Mouse (Mus musculus) right cerebral cortex, postnatal 10 days (tissue): ENCODE data around the gene Crocc2.
"Not testable (repeated sequence)": the region's sequence is repeated elsewhere in the genome, so short reads cannot be mapped to it uniquely, and the experiment has no call there.

Experiments
- DNase-seq, 2 experiments: peaks; one replicate each; pipeline ENCODE4 v3.0.0; 2021; ENCODE audit warnings: low spot score in 2 of 2

Crocc2 gene

DNA sequence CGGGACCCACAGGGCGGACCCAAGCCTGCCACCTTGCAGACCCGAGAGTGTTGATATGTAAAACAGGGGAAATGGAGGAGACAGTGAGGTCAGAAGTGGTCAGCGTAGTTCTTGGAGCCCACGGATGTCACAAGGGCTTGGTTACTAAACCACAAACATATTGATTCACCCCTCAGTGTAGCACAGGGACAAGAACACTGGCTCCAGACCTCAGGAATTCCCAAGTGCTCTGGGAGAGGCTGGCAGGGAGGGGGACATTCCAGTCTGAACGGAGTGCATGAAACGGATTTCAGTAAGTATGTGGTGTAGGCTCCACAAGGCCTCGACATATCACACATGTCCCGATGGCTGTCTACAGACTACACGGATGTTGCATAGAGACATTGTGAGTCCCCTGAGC, 6.6 kb upstream of the Crocc2 start:
- DNase-seq: no peak

DNA sequence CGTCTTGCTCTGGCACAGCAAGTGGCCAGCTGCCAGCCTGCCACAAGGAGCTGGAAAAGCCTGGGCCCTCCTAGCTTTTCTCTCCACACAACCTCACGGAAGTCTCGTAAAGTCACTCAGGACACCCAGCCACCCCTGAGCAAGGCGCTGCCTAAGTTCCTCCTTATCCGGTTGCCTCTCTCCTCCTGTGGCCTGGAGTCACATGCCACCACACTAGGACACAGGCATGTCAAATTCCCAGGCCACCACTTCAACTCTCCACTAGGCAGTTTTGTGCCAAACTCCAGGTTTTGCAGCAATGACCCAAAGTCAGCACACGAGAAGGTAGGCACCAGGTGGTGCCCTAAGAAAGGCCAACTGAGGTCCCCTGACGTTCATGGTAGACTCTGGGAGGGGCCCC, 5.9 kb upstream of the Crocc2 start:
- DNase-seq: no peak

DNA sequence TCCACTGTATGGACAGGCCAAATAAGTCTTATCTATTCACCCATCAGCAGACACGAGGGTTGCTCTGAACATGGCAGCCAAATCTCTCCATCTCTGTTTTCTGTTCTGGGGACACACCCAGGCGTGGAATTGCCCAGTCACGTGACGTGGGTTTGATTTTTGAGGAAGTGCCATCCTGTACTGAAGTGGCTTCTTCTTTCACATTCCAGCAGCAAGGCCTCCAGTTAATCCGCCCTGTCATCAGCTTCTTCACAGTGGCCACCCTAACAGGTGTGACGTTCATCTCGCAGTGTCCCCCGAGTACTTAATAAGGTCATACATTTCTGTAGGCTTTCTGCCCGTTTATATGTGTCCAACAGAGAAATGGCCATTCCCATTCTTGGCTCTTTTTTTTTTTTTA, 3.1 kb upstream of the Crocc2 start:
- no peak for DNase-seq

DNA sequence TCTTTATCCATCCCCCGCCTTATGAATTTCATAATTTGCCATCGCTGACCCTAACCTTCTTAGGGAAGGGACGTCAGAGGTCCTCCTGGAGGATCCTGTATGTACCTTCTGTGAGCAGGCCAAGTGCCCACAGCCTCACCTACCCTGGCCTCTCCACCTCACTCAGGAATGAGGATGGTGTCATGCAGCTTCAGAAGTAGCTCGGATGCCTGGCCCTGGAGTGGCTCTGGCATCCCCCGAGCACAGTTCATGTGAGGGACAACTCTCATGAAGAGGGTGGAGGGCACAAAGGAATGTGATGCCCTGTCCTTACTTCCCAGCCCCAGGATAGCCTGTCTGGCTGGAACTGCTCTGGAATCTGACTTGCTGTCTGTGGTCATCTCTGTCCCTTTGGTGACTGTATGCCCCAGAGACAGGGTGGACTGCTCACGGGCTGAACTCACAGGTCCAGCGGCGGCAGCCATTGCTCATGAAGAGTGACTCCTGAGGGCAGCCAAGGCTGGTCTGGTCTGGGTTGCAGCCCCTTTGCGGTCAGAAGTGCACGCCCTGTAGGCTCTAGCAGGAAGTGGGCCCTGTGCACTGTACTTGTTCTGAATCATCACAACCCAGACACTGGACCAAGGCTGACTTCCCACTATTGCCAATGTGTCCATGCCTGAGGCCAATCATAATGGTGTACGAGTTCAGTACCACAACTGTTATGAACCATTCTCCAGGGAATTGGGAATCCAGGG, 2.0 kb upstream of the Crocc2 start:
- no peak for DNase-seq

DNA sequence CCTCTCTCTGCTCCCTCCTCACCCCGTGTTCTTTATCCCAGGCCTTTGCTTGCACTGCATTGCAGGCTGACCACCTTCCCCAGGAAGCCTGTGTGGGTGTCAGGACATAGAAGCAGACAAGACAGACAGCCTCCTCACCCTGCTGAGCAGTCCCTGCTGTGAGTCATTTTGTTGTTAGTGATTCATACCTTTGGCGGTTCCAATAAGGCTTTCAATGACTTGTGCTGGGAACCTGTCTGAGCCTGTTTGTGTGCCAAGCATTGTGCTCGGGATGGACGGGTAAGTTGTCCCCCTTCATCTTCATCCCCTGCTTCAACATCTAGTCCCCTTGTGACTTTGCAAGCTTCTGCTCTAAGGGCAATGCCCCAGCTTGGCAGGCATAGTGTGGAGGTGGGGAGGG, 5.1 kb downstream of the Crocc2 start:
- DNase-seq: no peak

DNA sequence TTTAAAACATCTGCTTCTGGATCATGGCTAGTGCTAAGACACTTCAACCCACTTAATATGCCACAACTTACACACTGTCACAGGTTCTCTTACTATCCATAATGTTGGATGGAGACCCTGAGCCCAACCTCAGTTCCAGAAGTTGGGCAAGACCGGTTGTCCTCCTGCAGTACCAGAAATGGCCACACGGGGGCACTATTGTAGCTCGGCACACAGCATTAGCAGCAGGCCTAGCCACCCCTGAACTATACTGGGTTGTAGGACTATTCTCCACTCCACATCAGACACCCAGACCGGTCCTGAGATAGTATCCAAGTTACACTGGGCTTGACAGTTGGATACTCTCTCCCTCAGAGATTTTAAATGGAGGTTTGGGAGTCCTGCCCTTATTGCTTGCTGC, 5.9 kb downstream of the Crocc2 start:
- peak; percentile 63 to 86 for DNase-seq

DNA sequence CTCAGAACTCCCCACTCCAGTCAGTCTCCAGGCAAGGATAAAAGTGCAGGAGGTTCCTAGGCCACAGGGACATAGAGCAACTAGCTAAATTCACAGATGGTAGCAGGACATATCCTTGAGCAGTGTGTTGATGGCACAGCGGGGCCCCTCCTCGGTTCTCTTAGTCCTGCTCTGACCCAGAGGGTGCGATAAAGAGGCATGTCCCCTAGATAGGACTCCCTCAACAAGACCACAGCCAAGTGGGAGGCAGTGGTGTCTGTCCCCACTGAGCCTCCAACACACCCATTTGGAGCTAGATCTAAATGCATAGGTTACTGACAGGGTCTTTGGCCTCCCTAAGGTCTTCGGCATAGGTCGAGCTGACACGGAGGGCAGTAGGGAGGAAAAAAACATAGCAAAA, 7.3 kb downstream of the Crocc2 start:
- no peak for DNase-seq

DNA sequence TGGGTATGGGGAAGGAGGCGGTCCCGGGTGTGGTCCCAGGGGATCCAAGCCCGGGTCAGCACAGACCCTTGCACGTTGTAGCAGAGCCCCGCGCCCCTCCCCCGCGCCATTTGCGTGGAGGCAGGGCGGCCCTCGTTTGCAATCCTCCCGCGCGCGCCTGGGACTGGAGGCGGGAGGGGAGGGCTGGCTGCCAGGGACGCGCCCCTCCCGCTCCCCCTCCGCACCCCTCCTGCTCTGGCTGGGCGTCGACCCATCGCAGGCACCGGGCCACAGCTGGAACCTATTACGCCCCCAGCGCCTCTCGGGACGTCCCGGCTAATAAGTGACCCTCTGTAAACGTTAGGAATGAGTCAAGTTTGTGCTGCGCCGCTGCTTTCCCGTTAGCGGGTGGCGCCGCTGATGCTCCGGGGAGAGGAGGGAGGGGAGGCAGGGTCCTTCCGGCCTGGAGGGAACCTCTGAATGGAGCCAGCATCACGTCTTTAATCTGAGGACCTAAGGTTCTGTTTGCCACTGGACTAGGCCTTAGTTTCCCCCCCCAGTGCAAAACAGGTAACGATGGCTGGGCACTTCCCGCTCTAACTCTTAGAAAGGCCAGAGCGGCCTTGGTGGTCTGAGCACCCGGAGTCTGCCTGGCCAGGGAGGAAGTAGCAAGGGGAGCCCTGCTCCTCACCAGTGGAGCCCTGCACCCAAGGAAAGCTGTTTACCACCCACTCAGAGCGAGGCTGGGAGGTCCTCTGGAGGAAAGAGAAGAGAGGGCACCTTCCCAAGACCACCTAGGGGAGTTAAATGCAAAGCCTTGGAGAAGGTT, 8.2 kb downstream of the Crocc2 start:
- peak; percentile 62 to 72 for DNase-seq

DNA sequence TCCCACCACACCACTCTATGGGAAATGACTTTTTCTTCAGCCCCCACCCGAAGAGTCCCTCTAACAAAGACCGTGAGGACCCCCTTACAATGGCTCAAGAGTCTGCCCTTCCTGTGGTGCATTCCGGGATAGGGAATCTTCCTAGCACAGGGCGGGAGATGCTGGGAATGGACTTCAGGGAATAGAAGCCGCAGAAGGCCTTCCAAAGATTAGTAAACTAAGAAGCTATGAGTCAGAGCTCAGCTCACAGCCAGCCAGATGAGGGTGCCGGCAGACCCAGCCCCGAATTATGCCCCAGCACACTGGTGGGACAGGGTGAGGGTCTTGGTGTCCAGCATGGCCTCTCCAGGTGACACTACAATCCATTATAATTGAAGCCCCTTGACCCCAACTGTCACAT, 13.8 kb downstream of the Crocc2 start:
- DNase-seq: no peak

DNA sequence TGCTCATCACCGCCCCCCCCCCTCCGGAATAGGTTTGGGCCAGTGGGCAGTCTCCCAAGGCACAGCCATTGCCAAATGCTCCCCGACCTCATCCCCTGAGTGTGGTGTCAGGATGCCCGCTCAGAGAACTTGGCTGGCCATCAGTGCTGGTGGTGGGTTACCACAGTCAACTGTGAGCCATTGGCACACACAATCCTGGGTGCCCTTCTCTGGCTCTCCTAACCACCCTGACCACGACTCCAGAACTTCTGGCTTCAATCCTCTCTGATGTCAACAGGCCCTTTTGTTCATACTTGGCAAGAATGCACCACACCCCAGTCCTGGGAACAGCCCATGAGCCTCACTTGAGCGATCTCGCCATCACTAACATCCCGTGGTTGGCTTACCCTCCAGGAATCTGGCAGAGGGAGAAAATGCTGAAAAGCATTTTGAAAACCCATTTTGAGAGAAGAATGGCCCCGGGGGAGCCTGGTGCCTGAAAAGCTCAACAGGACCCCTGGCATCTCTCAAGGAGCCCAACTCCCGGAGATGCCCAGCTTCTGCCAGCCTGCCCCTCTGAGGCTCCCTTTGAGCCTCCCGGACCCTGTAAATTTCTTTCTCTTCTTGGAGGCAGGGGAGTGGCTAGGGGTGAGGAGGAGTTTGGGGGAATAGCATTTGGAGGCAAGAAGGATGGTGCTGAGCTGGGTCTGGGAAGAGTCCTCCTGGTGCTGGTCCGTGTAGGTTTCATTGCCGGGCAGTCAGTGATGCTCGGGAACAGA, 15.7 kb downstream of the Crocc2 start:
- peak; percentile 35 to 56 for DNase-seq

DNA sequence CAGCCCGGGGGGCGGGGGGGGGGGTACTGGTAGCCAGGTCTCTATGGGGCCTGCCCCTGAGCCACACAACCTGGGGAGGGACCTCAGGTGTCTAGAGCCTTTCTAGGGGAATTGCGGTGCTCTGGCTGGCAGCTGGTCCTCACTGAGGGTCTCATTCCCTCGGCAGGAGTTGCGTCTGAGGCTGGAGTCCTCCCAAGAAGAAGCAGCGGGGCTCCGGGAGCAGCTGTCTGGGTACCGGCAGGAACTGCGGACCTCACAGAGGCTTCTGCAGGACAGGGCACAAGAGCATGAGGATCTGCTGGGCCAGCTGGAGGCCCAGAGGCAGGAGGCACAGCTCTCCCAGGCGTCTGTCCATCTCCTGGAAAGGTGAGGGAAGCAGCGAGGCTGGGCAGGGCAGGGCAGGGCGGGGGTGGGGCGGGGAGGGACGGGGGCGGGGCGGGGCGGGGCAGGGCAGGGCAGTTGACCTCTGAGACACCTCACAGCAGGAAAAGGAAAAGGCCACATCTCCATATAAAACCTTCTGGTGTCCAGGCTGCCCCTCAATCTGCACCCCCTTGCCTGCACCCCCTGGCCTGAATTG, 22.3 kb downstream of the Crocc2 start:
- no peak for DNase-seq

DNA sequence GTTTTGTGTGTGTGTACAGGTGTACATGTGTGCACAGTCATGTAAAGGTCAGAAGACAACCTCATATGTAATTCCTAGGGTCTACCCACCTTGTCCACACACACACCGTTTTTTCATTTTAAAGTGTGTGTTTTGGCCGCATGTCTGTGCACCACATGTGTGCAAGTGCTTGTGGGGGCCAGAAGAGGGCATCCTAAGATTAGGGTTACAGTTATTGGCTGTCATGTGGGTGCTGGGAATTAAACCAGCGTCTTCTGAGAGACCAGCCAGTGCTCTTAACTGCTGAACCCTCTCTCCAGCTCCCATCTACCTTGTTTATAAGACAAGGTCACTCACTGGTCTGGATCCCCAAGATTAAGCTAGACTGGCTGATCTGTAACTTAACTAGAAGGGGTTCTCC, 26.4 kb downstream of the Crocc2 start:
- DNase-seq: no peak

DNA sequence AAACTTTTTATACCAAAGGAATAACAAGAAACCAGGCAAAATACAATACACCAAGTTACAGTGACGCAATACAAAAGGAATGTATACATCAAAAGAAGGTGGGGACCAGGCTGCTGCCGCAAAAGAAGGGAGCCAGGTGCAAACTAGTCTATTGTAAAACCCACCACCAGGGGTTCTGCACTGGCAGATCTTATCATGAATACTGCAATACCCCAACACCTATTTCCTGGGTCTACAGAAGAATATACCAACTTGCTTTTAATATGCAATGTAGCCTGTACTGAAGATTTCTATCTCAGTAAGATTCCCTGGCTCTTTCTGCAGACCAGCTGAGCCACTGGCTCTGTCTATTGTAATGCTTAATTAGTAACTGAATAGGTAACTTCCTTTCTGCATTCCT, 28.9 kb downstream of the Crocc2 start:
- not testable (repeated sequence) for DNase-seq

DNA sequence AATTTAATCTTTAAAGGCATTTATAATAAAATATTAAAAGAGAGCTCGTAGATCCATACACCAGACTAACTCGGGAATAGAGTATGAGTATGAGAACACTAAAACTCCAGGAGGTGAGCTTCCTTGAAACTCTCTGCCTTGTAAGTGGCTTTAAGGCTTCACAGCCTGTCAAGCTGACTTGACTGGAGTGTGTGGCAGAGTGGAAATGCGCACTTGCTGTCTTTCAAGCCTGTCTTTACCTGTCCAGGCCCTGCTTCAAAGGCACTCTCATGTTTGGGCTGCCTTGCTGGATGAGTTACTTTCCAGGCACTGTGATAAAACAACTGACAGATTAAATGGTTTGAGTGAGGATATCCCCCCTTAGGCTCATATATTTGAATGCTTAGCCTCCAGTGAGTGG, 29.4 kb downstream of the Crocc2 start:
- DNase-seq: no peak

DNA sequence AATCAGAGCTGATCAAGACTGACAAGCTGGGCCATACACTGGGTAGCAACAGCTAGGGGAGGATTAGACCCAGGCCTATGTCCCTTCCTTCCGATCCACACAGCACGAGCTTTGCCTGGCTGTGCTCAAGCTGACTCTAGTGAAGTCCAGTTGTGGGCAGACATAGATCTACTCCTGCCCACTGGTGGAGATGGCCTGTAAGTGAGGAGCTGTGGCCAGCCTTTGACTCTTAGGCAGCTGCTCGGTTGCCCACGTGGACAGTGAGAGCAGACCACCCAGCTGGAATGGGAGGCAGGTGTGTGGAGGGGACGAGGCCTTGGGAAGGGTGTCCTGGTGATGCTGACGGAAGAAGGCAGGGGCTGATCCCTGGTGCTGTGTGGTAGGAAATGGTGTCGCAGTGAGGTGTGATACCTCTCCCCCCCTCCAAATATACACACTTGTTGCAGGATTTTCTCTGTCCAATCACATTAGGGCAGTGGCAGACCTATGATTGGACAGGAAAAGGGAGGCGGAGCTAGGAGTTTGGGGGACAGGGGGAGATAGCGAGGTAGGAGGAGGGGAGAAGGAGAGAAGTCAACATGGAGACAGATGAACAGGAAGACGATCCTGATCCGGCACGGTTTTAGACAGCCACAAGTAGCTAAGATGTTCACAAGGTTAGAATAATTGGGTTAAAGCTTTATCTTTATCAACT, 37.9 kb downstream of the Crocc2 start:
- no peak for DNase-seq

DNA sequence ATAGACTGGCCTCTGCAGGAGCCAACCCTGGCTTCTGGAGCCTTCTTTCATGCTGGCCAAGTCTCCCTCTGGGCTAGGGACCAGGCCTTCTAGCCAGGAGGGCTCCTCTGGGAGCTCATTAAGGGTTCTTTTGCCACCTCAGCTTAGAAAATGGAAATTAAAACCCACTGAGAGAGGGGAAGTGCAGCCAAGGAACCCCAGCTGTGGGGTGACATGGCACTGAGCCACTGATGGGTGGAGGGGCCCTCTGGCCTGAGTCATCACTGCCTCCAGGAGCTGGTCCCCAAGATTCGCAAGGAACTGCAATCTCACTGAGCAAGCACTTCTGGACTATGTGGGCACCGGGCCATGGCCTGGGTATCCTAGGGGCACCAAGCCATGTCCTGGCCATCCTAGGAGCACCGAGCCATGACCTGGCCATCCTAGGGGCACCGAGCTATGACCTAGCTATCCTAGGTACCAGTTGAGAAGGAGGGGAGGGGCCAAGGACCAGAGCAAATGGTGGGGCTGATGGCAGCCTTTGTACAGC, 39.1 kb downstream of the Crocc2 start:
- peak; percentile 44 to 61 for DNase-seq

DNA sequence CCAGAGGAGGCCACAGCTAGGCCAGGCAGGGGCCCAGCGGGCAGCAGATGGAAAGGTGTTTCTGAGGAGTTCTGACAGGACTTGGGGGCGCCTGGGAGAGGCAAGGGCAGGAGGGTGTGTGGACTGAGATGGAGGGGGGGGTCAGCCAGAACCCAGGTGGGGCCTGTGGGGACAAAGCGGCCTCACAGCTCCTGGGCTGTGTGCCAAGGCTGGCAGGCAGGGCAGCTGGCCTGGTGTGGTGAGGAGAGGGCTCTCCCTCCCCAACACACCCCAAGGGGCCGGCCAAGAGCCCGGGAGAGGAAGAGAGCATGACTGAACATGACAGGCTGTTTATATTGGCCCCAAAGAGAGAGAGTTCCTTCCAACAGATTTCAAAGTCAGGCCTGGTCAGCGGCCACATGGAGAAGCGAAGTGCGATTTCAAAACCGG, 41.7 kb downstream of the Crocc2 start:
- DNase-seq: peak; percentile 77 to 80

DNA sequence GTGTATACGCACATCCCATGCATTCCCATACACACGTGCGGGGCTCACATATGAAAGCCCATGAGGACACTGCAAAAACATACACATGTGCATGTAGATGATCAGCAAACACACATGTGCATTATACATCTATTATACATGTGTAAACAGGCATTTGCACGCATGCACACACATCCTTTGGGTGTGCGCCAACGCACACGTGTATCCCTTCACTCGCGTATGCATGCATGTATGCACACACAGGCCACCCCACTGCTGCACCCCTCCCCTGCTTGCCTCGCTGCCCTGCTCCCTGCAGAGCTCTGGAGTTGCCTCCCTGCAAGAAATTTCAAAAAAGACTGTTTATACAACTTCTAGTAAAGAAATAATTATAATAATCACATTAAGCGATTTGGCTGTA, 42.5 kb downstream of the Crocc2 start:
- no peak for DNase-seq

DNA sequence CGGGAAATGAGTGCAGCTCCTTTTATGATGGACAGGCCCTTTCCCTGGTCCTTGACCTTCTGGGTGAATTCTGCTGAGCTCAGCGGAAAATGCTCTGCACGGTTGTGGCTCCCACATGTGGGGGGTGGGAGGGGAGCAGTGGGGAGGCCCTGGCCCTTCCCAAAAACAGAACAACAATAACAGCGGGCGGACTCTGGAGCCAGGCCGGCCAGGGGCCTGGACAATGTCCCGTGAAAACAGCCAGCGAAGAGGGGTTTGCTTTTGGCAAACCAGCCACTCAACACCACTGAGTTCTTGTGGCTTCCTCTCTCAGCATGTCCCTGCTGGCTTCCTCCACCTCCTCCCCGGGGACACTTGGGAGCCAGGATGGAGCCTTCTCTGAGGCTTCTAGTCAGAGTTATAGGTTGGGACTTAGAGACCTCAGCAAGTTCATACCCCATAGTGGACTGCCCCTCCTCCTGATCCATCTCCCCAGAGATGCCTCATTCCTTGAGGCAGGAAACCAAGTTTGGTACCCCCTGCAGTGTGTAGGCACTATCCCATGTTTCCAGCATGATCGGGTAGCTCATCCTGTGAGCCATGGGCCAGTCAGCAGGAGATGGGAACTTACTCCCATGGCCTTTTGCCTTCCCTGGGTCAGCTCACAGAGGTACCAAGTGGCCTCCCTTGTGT, 43.2 kb downstream of the Crocc2 start:
- DNase-seq: no peak

DNA sequence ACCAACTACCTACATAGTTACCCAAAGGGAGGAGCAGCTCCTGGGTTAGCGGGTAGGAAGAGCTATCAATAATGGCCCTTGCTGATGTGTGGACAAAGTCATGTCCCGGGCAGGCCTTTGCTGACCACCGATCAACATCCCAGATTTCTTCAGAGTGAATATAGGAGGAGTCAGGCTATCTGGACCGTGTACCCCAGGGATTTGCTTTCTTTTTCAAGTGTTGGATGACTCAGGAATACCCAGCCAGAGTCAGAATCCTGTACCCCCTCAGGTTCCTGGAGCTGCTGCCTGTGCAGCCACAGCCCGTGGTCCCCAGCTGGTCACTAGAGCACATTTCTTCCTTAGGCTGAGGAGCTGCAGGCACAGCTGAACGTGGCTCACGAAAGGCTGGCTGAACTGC, 43.9 kb downstream of the Crocc2 start:
- no peak for DNase-seq

DNA sequence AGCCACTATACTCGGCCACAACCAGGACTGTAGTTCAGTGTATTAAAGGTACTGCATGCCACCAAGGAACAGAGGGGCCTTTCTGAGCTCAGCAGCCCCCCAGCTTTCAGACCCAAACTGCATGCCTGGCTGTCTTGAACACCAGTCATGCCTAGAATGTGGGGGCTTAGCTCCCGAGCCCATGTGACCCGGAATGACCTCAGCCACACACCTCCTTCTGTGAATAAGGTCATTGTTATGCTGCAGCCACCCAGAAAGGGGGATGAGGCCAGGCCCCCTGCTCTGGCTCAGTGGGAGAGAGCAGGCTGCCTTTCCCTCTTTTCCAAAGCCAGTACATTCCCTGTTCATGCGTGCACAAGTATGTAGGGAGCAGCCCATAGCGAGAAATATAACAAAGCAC, 46.1 kb downstream of the Crocc2 start:
- DNase-seq: no peak
